Mouse (Mus musculus): ENCODE measurements around the gene Dgki.

DNA sequence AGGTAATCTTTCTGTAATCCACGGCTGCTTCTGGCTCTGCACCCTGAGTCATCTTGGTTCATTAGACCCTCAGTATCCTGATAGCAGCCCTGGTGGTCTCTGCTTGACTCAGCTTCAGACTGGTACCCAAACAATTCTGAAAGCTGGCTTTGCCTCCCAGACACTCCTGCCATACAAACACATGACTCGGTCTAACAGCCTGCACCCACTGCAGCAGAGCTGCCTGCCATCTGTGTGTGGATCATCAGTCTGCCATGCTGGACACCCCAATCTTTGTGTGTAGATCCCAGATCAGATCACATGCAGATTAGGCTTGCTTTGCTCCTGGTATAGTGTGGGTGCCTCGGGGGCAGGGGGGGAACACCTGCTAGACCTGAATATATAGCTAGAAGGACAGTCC, 180.8 kb downstream of the Dgki start:
- no peak for TF ChIP-seq CTCF (IDR thresholded peaks at IDR 0.05; ENCODE audit: low read depth)
- TF ChIP-seq EP300 (IDR thresholded peaks at IDR 0.05; ENCODE audit: low read depth) = no peak
